Mouse (Mus musculus): ENCODE data around the gene Frs3.

DNA sequence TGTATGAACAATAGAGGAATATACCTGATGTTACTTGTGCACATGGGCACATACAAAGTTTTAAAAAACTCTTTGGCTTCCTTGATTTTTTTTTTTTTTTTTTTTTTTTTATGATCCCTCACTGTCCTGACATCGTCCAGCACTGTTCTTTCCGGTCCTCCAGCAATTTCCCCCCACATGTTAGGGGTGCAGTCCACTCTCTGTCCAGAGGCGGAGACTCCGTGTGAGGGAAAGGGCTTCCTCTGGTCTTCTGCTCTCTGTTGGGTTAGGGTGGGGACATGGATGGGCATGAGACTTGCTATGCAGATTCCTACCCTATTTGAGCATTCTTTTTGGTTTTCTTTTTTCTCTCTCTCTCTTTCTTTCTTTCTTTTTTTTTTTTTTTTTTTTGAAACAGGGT, 30.9 kb upstream of the Frs3 start:
- no peak for TF ChIP-seq CTCF (conservative IDR thresholded peaks at IDR 0.05; ENCODE audit: low read length)
- TF ChIP-seq POU5F1 (IDR thresholded peaks at IDR 0.05; ENCODE audit: borderline replicate concordance, low read length) = no peak

Data from E14TG2a.4 (cell line).